Mouse (Mus musculus): ENCODE data around the gene Mterf1a. TPM values are rescaled to one million over a fixed set of nuclear protein-coding genes. Genes with fewer than 3 reads are reported as not detected.

Gene Mterf1a
- polyA plus RNA-seq, 1 experiment from 2014 or later: 9.8 TPM

Other genes starting within 250 kb of the Mterf1a start
- gene Tmbim7, start 242.8 kb downstream of the Mterf1a start, polyA plus RNA-seq (2016; fragmentation: Nextera tagmentation; extraction: Ambion mirVana): 0.14 TPM in 1 of 2 replicates, not detected in the other
- gene Gatad1, start 236.7 kb downstream of the Mterf1a start, polyA plus RNA-seq (2016; fragmentation: Nextera tagmentation; extraction: Ambion mirVana): 76.6 and 86.4 TPM in 2 replicates
- gene Ankib1, start 91.0 kb downstream of the Mterf1a start, polyA plus RNA-seq (2016; fragmentation: Nextera tagmentation; extraction: Ambion mirVana): 22.6 and 23.3 TPM in 2 replicates
- gene Krit1, start 90.7 kb downstream of the Mterf1a start, polyA plus RNA-seq (2016; fragmentation: Nextera tagmentation; extraction: Ambion mirVana): 81.6 and 83.9 TPM in 2 replicates
- 0.14 TPM in 1 of 2 replicates, not detected in the other for gene Lrrd1, start 48.8 kb downstream of the Mterf1a start, polyA plus RNA-seq (2016; fragmentation: Nextera tagmentation; extraction: Ambion mirVana)
- gene Akap9, start 34.1 kb upstream of the Mterf1a start, polyA plus RNA-seq (2016; fragmentation: Nextera tagmentation; extraction: Ambion mirVana): 296 and 316 TPM in 2 replicates
- 166 and 168 TPM in 2 replicates for gene Cyp51, start 210.8 kb upstream of the Mterf1a start, polyA plus RNA-seq (2016; fragmentation: Nextera tagmentation; extraction: Ambion mirVana)